Mouse (Mus musculus) adrenal gland, adult 8-10 months (tissue): ENCODE measurements around the gene Arid5b. TPM values are rescaled to one million over a fixed set of nuclear protein-coding genes. Genes with fewer than 3 reads are reported as not detected.

Experiments used
- DNase-seq: peaks from one replicate; pipeline ENCODE4 v3.0.0; 2022
- total RNA-seq, 4 experiments: library from RNA; stranded (reverse); gene quantifications; 2 replicates each; pipeline ENCODE4 v1.2.4; 2022

The Arid5b gene
- total RNA-seq, 4 experiments from 2014 or later = 22.5 to 34.7 (median 29.4) TPM

- no peak for DNase-seq
These were observed 144.5 kb downstream of the Arid5b start for GRCm38 (mm10) chr10:68134071-68134470.

GRCm38 (mm10) chr10:68132636-68133035 is 145.9 kb downstream of the Arid5b start:
- DNase-seq = no peak

GRCm38 (mm10) chr10:68132154-68132553 is 146.4 kb downstream of the Arid5b start:
- DNase-seq = no peak

DNA sequence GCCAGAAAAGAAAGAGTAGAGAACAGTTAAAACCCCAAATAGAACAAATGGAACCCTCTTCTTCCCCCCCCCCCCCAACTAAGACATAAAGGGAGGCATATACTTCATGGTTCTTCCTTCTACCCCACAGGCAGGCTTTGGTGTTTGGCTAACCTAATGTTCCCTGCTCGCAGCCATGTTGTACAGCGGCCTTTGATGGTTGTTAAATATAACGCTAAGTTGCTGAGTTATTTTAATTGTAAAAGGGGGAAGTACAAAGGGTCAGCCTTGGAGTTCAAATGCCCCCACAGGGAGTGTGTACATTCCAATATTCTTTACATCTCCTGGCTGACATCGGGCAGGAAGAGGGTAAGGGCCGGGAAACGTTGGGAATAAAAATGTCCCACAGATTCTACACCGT is 148.9 kb downstream of the Arid5b start:
- DNase-seq = no peak

DNA sequence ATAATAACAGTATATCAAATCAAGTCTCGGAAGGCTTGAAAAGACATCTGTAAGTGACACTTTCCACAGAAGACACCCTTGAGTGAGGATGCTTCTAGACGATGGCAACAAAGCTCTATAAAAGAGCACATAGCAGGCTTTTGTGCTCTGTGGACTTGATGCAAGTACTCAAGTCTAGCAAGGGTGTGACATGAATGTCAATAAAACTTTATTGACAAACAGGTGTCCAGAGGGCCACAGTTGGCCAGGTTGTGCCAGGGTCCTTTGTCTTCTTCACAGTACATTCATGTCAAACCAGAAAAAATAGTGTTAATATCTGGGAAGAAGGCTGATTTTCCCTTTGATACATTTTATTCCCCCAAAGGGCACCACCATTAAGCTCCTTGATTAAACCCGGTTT is 149.5 kb downstream of the Arid5b start:
- DNase-seq = no peak

DNA sequence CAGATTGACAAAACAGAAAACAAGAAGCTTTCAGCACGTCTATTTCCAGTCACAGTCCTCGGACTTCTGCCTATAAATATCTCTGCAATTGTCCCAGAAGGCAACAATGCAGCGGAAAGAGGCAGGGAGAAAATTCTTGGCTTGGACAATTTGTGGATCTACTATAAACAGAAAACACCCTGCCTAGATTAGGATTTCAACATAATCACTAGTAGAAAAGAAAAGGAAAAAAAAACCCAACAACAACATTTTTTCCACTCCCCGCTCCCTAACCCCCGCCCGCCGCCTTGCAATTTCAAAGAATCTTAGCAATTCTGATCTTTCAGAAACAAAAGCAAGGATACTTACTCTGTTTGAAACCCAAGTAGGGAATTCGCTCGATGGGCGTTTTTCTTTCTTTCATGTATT is 150.1 kb downstream of the Arid5b start:
- no peak for DNase-seq

DNA sequence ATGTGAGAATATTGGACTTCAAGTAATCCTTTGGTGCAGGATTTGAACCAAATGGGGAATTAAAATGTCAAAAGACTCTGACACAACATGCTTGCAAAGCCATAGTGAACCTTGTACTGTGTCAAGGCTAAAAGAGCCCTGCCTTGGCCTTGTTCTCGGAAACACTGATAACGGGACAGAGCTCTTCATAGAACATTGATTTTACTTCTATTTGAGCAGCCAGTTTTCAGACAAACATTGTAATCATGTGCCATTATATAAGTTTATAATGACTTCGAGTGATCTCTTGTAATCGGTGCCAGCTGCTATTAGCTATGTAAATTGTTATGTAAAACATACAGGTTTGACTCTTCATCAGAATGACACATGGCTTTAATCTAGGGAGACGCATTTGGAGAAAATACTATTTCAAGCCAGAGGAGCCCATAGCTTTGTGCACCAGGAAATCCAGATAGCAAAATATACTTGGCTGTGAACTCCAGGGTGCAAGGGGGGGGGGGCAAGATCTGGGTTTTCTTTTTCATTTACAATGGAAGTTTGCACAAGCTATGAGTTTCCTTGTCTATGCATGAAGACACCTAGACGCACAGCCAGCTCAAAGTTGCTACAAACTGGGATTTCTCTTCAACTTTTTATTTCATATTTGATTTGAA is 150.8 kb downstream of the Arid5b start:
- no peak for DNase-seq

- no peak for DNase-seq
These were observed 151.4 kb downstream of the Arid5b start for GRCm38 (mm10) chr10:68127104-68127503.

DNA sequence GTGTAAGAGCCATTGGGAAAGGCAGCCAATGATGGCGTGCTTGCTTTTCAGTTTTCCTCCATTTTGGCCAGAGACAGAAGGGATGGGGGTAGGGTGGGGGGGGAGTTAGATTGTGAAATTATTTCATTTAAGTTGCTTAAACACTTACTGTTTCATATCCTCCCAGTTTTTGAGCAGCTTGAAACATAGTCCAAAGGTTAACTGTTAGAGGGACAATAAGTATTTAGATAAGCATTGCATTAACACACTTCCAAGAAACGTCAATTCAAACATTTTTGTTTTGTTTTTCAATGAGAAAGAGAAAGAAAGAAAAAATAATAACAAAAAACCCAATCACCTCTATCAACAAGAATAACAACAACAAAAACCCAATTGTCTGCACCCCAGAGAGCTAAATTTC is 152.0 kb downstream of the Arid5b start:
- no peak for DNase-seq

DNA sequence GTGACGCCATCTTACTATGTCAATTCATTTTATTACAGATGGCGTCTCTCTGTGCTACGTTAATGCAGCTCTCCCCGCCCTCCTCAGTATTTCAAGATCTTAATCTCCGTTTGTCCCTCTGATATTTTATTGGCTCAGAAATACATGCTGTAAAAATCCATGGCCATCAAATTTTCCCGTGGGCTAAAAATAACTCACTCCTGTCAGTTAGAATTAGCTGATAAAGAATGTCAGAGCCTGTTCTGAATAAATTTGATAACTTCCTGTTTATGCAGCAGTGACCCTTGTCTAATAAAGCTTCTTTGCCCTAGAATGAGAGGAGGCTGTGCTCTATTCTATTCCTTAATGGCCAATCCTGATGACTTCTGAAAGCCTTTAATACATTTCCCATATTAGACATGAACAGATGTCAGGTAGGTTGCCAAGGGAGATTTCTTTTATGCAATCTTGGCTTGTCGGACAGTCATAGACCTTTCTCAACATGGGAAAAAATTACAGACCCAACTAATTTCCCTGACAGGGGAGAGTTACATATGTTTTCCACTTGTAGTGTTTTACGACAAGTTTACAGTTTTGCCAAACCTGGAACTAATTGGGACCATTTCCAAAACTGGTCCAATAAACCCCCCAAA is 152.5 kb downstream of the Arid5b start:
- no peak for DNase-seq

- DNase-seq = no peak
These were observed 153.6 kb downstream of the Arid5b start for GRCm38 (mm10) chr10:68124985-68125384.

DNA sequence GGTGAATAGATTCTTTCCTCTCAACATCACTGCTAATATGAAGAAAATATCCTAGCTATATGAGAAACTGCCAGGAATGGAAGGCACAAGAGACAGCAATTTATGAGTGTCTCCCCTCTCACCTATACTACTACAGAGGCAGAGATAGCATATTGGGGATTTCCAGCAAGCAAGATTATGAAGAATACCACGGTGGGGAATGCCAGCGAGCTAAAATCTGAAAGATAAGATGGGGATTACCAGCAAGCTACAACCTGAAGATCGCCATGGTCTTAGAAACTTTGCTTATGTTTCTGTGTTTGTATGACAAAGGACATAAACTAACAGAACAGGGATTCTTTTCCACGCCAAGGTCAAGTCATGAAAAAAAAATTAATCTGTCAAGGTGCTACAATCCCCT is 155.1 kb downstream of the Arid5b start:
- DNase-seq = no peak

DNA sequence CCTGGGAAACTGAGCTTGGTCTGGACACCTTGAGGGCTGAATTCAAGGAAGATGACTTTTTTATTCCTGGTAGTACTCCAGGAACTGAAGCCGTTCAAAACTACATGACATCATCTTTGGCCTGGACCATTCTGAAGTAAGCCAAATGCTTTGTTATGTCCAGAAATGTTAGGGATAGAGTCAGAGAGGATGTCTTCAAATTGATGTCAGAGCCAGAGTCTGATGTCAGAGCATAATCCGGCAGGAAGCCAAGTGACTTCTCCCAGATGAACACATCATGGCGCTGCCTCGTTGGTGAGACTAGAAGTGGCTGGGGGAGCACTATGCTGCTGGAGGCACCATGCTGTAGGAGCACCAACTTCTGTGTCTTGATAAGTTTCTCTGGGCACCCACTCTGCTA is 156.6 kb downstream of the Arid5b start:
- no peak for DNase-seq

DNA sequence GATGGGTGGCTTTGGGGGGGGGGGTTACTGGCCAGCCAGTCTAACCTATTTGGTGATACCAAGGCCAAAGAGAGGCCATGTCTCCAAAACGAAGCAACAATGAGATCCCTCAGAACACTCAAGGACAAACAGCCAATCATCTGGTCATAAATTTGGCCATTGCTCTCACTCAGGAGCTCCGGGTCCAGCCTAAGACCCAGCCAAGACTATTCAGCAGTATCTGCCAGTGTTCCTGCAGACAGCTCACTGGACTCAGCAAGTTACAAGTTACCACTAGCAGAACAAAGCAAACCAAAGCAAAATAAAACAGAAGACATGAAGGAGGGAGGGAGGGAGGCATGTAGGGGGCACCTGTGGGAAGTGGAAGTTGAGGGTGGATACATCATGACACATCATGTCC is 157.3 kb downstream of the Arid5b start:
- no peak for DNase-seq

DNA sequence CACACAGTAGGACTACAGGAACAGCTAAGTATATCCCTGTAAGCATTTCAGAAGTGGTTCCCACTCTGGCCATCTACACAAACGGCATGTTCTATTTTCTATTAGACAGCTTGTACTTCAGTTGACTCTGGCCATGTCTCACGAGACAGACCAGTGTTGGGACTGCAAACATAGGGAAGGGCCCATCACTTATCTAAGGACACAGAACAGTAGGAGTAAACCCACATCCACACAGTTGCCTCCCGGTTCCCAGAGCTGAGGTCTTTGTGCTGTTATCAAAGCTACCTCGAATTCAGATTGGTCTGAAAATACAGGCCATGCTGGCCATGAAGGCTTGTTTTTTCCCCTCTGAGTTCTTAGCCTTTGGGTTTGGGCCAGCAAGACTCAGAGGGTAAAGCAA is 158.5 kb downstream of the Arid5b start:
- no peak for DNase-seq

DNA sequence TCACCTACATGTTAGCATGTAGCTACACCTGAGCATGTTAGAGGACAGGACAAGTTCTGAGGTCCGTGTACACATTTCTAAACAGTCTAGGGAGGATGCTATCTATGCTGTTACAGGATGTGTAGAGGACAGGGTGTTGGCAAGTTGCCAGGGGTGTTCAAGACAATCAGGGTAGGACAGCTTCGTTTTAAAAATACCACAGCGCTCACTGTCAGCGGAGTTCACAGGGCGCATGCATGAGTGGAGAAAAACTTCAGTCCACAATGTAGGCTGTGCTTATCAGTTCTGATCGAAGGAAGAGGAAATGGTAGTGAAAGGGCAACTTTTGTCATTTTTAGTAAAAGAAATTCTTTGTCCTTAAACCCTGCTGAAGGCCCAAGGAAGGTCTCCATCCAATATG is 159.3 kb downstream of the Arid5b start:
- DNase-seq = no peak

DNA sequence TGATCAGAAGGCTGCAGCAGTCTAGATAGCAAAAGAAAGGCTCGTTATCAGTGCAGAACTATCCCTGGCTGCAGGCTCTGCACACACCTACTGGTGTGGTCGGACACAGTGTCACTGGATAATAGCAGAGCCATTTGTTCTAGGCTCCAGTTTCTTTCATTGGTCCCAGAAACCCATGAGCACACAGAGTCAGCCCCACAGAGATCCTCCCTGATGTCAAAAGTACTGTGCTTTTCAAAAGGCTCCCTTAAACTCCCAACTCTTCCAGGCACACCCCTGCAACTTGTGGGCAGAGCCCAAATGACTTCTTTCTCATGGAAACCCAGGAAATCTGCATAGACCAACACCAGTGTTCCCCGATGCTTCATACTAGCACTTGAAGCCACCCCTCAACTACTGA is 163.6 kb downstream of the Arid5b start:
- DNase-seq = no peak

GRCm38 (mm10) chr10:68113645-68114044 is 164.9 kb downstream of the Arid5b start:
- DNase-seq = no peak

DNA sequence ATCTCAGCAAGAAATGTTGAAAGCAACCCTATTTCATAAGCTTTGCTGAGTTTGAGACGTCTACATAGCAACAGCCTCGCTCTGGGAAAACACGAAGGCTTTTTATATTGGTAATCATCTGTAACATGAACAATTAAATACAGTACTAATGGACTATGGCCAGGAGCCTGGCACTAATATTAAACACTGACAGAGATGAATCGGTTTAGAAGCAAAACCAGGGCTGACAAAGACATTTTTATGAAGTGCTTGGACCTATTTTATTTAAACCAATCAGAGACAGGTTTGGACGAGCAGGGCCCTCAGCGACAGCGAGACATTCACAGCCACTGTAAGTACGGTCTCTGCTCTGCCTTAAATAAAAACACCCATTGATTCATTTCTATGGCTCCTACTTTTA is 165.6 kb downstream of the Arid5b start:
- no peak for DNase-seq

DNA sequence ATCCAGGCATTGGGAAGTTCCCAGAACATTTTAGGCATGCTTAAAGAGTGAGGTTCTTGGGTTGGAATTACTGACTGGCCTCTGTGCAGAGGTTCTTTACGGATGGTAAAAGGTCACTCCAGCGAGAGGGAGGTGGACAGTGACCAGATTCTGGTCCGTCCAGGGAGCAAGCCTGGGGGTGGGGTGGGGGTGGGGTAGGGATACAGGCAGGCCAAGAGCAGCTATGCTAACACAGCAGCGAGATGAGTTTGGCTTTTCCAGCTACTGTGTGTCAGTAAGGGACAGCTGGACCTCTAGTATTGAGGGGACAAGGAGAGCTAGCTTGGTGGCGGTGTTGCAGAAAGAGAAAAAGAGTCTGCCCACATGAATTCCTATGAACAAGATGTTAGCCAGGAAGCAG is 167.9 kb downstream of the Arid5b start:
- DNase-seq = no peak

DNA sequence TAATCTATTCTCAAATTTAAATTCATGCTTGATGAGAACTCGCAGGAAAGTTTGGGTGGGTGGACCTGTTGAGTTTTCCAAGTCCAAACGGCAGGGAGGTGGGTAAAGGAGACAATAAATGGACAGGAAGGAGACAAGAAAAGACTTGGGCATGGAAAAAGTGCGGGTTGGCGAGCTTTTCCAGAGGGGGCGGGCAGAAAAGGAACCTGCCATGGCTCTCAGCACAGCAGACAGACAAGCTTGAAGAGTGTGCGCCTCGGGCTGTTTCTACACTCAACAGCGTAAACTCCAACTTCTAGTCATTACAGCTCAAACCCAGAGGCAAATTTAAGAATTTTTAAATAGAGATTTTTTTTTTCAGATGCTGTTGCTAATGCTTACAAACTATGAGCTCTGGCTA is 168.4 kb downstream of the Arid5b start:
- no peak for DNase-seq

DNA sequence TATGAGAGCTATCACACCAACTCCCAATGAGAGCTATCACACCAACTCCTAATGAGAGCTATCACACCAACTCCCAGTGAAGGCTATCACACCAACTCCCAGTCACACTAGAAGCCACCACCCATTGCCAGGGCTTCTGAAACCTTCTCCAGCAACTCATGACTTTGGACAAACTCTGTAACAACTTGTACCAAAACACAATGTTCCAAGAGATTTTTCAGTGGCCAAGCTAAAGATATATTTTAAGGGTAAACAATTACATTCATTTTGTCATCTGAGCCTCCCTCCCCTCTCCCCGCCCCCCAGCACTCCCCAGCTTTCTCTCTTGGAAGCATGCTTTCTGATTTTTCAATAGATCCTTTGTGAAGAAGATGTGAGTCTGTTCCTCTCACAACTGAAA is 168.9 kb downstream of the Arid5b start:
- no peak for DNase-seq

GRCm38 (mm10) chr10:68107716-68108115 is 170.8 kb downstream of the Arid5b start:
- no peak for DNase-seq

- no peak for DNase-seq
These were observed 172.1 kb downstream of the Arid5b start for GRCm38 (mm10) chr10:68106351-68106950.
